Mouse (Mus musculus): Measurements from ENCODE around the gene Leap2.

The Leap2 gene

GRCm38 (mm10) chr11:53423036-53423435 is at the start of gene Leap2:
TSS of gene Leap2 (minus strand) at chr11:53423170.
- no peak for ATAC-seq (ENCODE audit: low TSS enrichment)

- ATAC-seq (ENCODE audit: low TSS enrichment): no peak
These were observed 49.7 kb upstream of the Leap2 start for GRCm38 (mm10) chr11:53472709-53473108.

- ATAC-seq (ENCODE audit: low TSS enrichment): peak; percentile 73
These were observed 47.2 kb upstream of the Leap2 start, which contains the start of gene Gm9837 for GRCm38 (mm10) chr11:53469968-53470695. TSS of gene Gm9837 (minus strand) at chr11:53470479.

GRCm38 (mm10) chr11:53469294-53469967 is 46.5 kb upstream of the Leap2 start:
- ATAC-seq (ENCODE audit: low TSS enrichment): peak; percentile 7; the same call in 1 of the 2 replicates

GRCm38 (mm10) chr11:53466231-53466971 is 43.4 kb upstream of the Leap2 start:
- peak; percentile 44 for ATAC-seq (ENCODE audit: low TSS enrichment)

GRCm38 (mm10) chr11:53463551-53464424 is 40.8 kb upstream of the Leap2 start:
- ATAC-seq (ENCODE audit: low TSS enrichment): peak; percentile 64

- no peak for ATAC-seq (ENCODE audit: low TSS enrichment)
These were observed 38.8 kb upstream of the Leap2 start for GRCm38 (mm10) chr11:53461727-53462126.

GRCm38 (mm10) chr11:53460192-53460591 is 37.2 kb upstream of the Leap2 start:
- no peak for ATAC-seq (ENCODE audit: low TSS enrichment)

GRCm38 (mm10) chr11:53458996-53459395 is 36.0 kb upstream of the Leap2 start:
- no peak for ATAC-seq (ENCODE audit: low TSS enrichment)

GRCm38 (mm10) chr11:53457372-53457954 is 34.5 kb upstream of the Leap2 start:
- no peak for ATAC-seq (ENCODE audit: low TSS enrichment)

GRCm38 (mm10) chr11:53456474-53457371 is 33.8 kb upstream of the Leap2 start, which contains the start of the genes Gm10447 and Shroom1:
TSS of gene Gm10447 (minus strand) at chr11:53457110.
TSS of gene Shroom1 (plus strand) at chr11:53457205.
- peak; percentile 51; the same call in 1 of the 2 replicates for ATAC-seq (ENCODE audit: low TSS enrichment)

GRCm38 (mm10) chr11:53453031-53453430 is 30.1 kb upstream of the Leap2 start:
- no peak for ATAC-seq (ENCODE audit: low TSS enrichment)

- ATAC-seq (ENCODE audit: low TSS enrichment): no peak
These were observed 29.4 kb upstream of the Leap2 start for GRCm38 (mm10) chr11:53452396-53452795.

GRCm38 (mm10) chr11:53451361-53451760 is 28.4 kb upstream of the Leap2 start:
- ATAC-seq (ENCODE audit: low TSS enrichment): no peak

GRCm38 (mm10) chr11:53450070-53450705 is 27.2 kb upstream of the Leap2 start:
- no peak for ATAC-seq (ENCODE audit: low TSS enrichment)

GRCm38 (mm10) chr11:53448529-53448928 is 25.6 kb upstream of the Leap2 start:
- no peak for ATAC-seq (ENCODE audit: low TSS enrichment)

GRCm38 (mm10) chr11:53447996-53448395 is 25.0 kb upstream of the Leap2 start:
- ATAC-seq (ENCODE audit: low TSS enrichment): no peak

- no peak for ATAC-seq (ENCODE audit: low TSS enrichment)
These were observed 23.2 kb upstream of the Leap2 start for GRCm38 (mm10) chr11:53446183-53446582.

- ATAC-seq (ENCODE audit: low TSS enrichment): no peak
These were observed 22.6 kb upstream of the Leap2 start for GRCm38 (mm10) chr11:53445562-53445961.

All from frontal cortex, adult (tissue).